Mouse (Mus musculus) myocyte (in vitro differentiated cells): ENCODE results near the gene Apoc4. TPM values are rescaled to one million over a fixed set of nuclear protein-coding genes. Genes with fewer than 3 reads are reported as not detected.

ENCODE experiments used
- H3K27me3 ChIP-seq: one replicate; pipeline ENCODE4 v1.6.1; 2011; ENCODE audit not compliant: control insufficient read depth, insufficient read depth, insufficient read length
- H3K36me3 ChIP-seq: one replicate; pipeline ENCODE4 v1.6.1; 2011; ENCODE audit not compliant: control insufficient read depth, insufficient read depth
- H3K4me2 ChIP-seq: one replicate; pipeline ENCODE4 v1.6.1; 2011; ENCODE audit warnings: low read depth, control low read depth
- H3K4me3 ChIP-seq: one replicate; pipeline ENCODE4 v1.5.1; 2011; ENCODE audit warnings: mild to moderate bottlenecking, control low read depth, moderate library complexity
- H3K79me2 ChIP-seq: one replicate; pipeline ENCODE4 v1.6.1; 2011; ENCODE audit not compliant: control insufficient read depth, insufficient read depth
- H3ac ChIP-seq: one replicate; pipeline ENCODE4 v1.6.1; 2011; ENCODE audit not compliant: control insufficient read depth, insufficient read length
- CEBPB ChIP-seq: IDR thresholded peaks from 2 replicates; pipeline ENCODE4 v1.6.1; 2011; ENCODE audit warnings: mild to moderate bottlenecking, moderate library complexity; ENCODE audit not compliant: poor library complexity, insufficient read depth, severe bottlenecking
- E2F4 ChIP-seq: IDR thresholded peaks from one replicate; pipeline ENCODE4 v1.6.1; 2011; ENCODE audit warnings: mild to moderate bottlenecking, control low read depth, moderate library complexity; ENCODE audit not compliant: insufficient read depth
- MAX ChIP-seq: IDR thresholded peaks from one replicate; pipeline ENCODE4 v1.6.1; 2011; ENCODE audit warnings: low read depth, mild to moderate bottlenecking, control low read depth
- MYOD1 ChIP-seq, 3 experiments: IDR thresholded peaks; one replicate each; pipeline ENCODE4 v1.6.1; 2011; ENCODE audit warnings: control low read depth in 2 of 3, low read depth in 2 of 3, mild to moderate bottlenecking in 2 of 3, moderate library complexity in 1 of 3; ENCODE audit not compliant: insufficient read length in 2 of 3, control insufficient read depth in 1 of 3
- MYOG ChIP-seq, 3 experiments: IDR thresholded peaks; one replicate each; pipeline ENCODE4 v1.6.1; 2011; ENCODE audit warnings: control low read depth in 2 of 3, low read depth in 2 of 3, mild to moderate bottlenecking in 2 of 3; ENCODE audit not compliant: insufficient read length in 2 of 3, control insufficient read depth in 1 of 3, insufficient read depth in 1 of 3
- POLR2A ChIP-seq: IDR thresholded peaks from one replicate; pipeline ENCODE4 v1.6.1; 2011; ENCODE audit warnings: low read depth, mild to moderate bottlenecking, control low read depth, moderate library complexity; ENCODE audit not compliant: insufficient read length
- POLR2AphosphoS2 ChIP-seq: IDR thresholded peaks from one replicate; pipeline ENCODE4 v1.6.1; 2011; ENCODE audit warnings: low read depth, control low read depth; ENCODE audit not compliant: insufficient read length
- REST ChIP-seq: IDR thresholded peaks from one replicate; pipeline ENCODE4 v1.6.1; 2011; ENCODE audit warnings: mild to moderate bottlenecking, control low read depth, moderate library complexity; ENCODE audit not compliant: insufficient read depth, insufficient read length
- SRF ChIP-seq: IDR thresholded peaks from one replicate; pipeline ENCODE4 v1.6.1; 2011; ENCODE audit warnings: low read depth; ENCODE audit not compliant: control insufficient read depth, insufficient read length
- TCF12 ChIP-seq: IDR thresholded peaks from one replicate; pipeline ENCODE4 v1.6.1; 2011; ENCODE audit warnings: mild to moderate bottlenecking, control low read depth; ENCODE audit not compliant: poor library complexity, insufficient read depth, severe bottlenecking
- TCF3 ChIP-seq: IDR thresholded peaks from one replicate; pipeline ENCODE4 v1.6.1; 2011; ENCODE audit warnings: low read depth, control low read depth; ENCODE audit not compliant: insufficient read length
- USF1 ChIP-seq: IDR thresholded peaks from one replicate; pipeline ENCODE4 v1.6.1; 2011; ENCODE audit warnings: low read depth, mild to moderate bottlenecking, control low read depth, moderate library complexity
- polyA plus RNA-seq: library from polyadenylated mRNA; unstranded; fragments of >200 nt; fragmentation: generic; extraction: Trizol; gene quantifications from one replicate; pipeline ENCODE4 v1.2.1, GENCODE M21; 2012; ENCODE audit warnings: missing spikeins

Gene Apoc4
- polyA plus RNA-seq, 1 experiment: not detected

GRCm38 (mm10) chr7:19664455-19664954 is 16.8 kb downstream of the Apoc4 start:
- Histone ChIP-seq H3ac (peak overlapping the region; percentile 72), H3K36me3 (no peaks in the 10 kb centered on the region), H3K27me3 (no peaks in the 10 kb centered on the region), H3K4me3 (peak overlapping the region; percentile 80), H3K79me2 (peaks cover 44% of the 10 kb centered on the region), H3K4me2 (peak overlapping the region; percentile 95)
- TF ChIP-seq MAX (no peak), CEBPB (no peak), TCF3 (no peak), POLR2AphosphoS2 (no peak), E2F4 (no peak), TCF12 (no peak), MYOG (IDR thresholded peaks at IDR 0.05; ENCODE audit: control insufficient read depth in 1 of 3, insufficient read depth in 1 of 3, insufficient read length in 2 of 3, low read depth in 2 of 3) (no peak), POLR2A (no peak), REST (no peak), MYOD1 (IDR thresholded peaks at IDR 0.05; ENCODE audit: control insufficient read depth in 1 of 3, insufficient read length in 2 of 3, low read depth in 2 of 3) (no peak), SRF (no peak), USF1 (no peak)

GRCm38 (mm10) chr7:19663940-19664339 is 17.3 kb downstream of the Apoc4 start:
- Histone ChIP-seq H3ac (peak overlapping the region; percentile 72), H3K4me3 (peak overlapping the region; percentile 80), H3K27me3 (no peaks in the 10 kb centered on the region), H3K79me2 (peaks cover 46% of the 10 kb centered on the region), H3K36me3 (no peaks in the 10 kb centered on the region), H3K4me2 (peak overlapping the region; percentile 95)
- TF ChIP-seq MAX: no peak
- no peak for TF ChIP-seq SRF
- no peak for TF ChIP-seq POLR2AphosphoS2
- no peak for TF ChIP-seq CEBPB
- no peak for TF ChIP-seq MYOG (IDR thresholded peaks at IDR 0.05; ENCODE audit: control insufficient read depth in 1 of 3, insufficient read depth in 1 of 3, insufficient read length in 2 of 3, low read depth in 2 of 3)
- TF ChIP-seq POLR2A: no peak
- no peak for TF ChIP-seq MYOD1 (IDR thresholded peaks at IDR 0.05; ENCODE audit: control insufficient read depth in 1 of 3, insufficient read length in 2 of 3, low read depth in 2 of 3)
- no peak for TF ChIP-seq E2F4
- no peak for TF ChIP-seq REST
- TF ChIP-seq TCF12: no peak
- no peak for TF ChIP-seq TCF3
- TF ChIP-seq USF1: no peak

GRCm38 (mm10) chr7:19652614-19653013 is 28.7 kb downstream of the Apoc4 start:
- no peak for TF ChIP-seq MAX
- TF ChIP-seq SRF: no peak
- no peak for TF ChIP-seq POLR2A
- no peak for TF ChIP-seq TCF12
- no peak for TF ChIP-seq MYOD1 (IDR thresholded peaks at IDR 0.05; ENCODE audit: control insufficient read depth in 1 of 3, insufficient read length in 2 of 3, low read depth in 2 of 3)
- TF ChIP-seq E2F4: no peak
- no peak for TF ChIP-seq MYOG (IDR thresholded peaks at IDR 0.05; ENCODE audit: control insufficient read depth in 1 of 3, insufficient read depth in 1 of 3, insufficient read length in 2 of 3, low read depth in 2 of 3)
- TF ChIP-seq CEBPB: no peak
- no peak for TF ChIP-seq USF1
- no peak for TF ChIP-seq TCF3
- TF ChIP-seq POLR2AphosphoS2: no peak
- no peak for TF ChIP-seq REST
- no peak overlapping the region for H3ac ChIP-seq
- H3K36me3 ChIP-seq: no peaks in the 10 kb centered on the region
- H3K79me2 ChIP-seq: peaks cover 8% of the 10 kb centered on the region
- H3K4me2 ChIP-seq: no peak overlapping the region
- H3K27me3 ChIP-seq: no peaks in the 10 kb centered on the region
- no peak overlapping the region for H3K4me3 ChIP-seq

DNA sequence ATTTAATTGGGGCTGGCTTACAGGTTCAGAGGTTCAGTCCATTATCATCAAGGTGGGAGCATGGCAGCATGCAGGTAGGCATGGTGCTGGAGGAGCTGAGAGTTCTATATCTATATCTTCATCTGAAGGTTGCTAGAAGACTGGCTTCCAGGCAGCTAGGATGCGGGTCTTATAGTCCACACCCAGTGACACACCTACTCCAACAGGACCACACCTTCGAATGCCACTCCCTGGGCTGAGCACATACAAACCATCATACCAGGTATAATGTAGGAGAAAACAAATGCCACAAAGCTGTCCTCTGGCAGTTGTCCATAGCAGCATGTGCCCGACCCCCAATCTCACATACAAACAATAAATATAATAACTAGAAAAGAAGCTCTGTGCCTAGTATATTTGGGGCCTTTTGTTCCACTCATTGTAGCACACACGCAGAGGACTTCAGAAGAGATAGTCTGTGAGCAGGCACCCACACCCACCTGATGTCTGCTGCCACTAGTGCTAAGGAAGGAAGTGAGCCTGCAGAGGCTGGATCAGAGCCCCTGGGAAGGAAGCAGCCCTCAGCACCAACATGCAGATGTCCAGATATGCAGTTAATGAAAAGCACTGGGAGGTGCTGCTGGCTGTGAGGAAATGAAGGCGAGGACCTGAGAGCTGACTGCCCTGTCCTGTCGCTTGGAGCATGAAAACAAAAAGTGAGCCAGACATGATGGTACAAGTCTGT is 30.1 kb downstream of the Apoc4 start:
- no peak overlapping the region for H3K4me3 ChIP-seq
- no peak overlapping the region for H3ac ChIP-seq
- no peak overlapping the region for H3K4me2 ChIP-seq
- H3K27me3 ChIP-seq: no peaks in the 10 kb centered on the region
- H3K36me3 ChIP-seq: no peaks in the 10 kb centered on the region
- no peaks in the 10 kb centered on the region for H3K79me2 ChIP-seq
- TF ChIP-seq TCF3 (no peak), MAX (no peak), MYOD1 (IDR thresholded peaks at IDR 0.05; ENCODE audit: control insufficient read depth in 1 of 3, insufficient read length in 2 of 3, low read depth in 2 of 3) (no peak), POLR2A (no peak), REST (no peak), SRF (no peak), USF1 (no peak), TCF12 (no peak)

GRCm38 (mm10) chr7:19641223-19641622 is 40.1 kb downstream of the Apoc4 start:
- Histone ChIP-seq H3K4me3 (no peak overlapping the region), H3K79me2 (no peaks in the 10 kb centered on the region), H3K4me2 (no peak overlapping the region), H3ac (no peak overlapping the region), H3K27me3 (no peaks in the 10 kb centered on the region), H3K36me3 (peaks cover 22% of the 10 kb centered on the region)
- TF ChIP-seq MYOD1 (IDR thresholded peaks at IDR 0.05; ENCODE audit: control insufficient read depth in 1 of 3, insufficient read length in 2 of 3, low read depth in 2 of 3): no peak
- no peak for TF ChIP-seq MYOG (IDR thresholded peaks at IDR 0.05; ENCODE audit: control insufficient read depth in 1 of 3, insufficient read depth in 1 of 3, insufficient read length in 2 of 3, low read depth in 2 of 3)
- TF ChIP-seq CEBPB: no peak
- TF ChIP-seq POLR2AphosphoS2: no peak
- no peak for TF ChIP-seq USF1
- no peak for TF ChIP-seq E2F4
- no peak for TF ChIP-seq TCF3
- TF ChIP-seq MAX: no peak
- TF ChIP-seq POLR2A: no peak
- TF ChIP-seq TCF12: no peak
- TF ChIP-seq REST: no peak
- no peak for TF ChIP-seq SRF
